Mouse (Mus musculus) brain, adult 10 weeks (tissue): ENCODE data around the gene Pitpnb. TPM values are rescaled to one million over a fixed set of nuclear protein-coding genes. Genes with fewer than 3 reads are reported as not detected.

ENCODE experiments used
- polyA plus RNA-seq: library from polyadenylated mRNA; stranded (reverse); fragments of 350-450 nt; fragmentation: Illumina TruSeq; extraction: RNeasy Lipid Tissue Mini Kit (QIAGEN cat#74804); gene quantifications from one replicate; pipeline ENCODE4 v1.2.3, GENCODE M21; 2015; ENCODE audit warnings: low read depth, low replicate concordance

Pitpnb gene
- 88.9 TPM for polyA plus RNA-seq

GRCm38 (mm10) chr5:111330417-111331098 is at the start of gene Pitpnb:
TSS of gene Pitpnb (plus strand) at chr5:111330763.

GRCm38 (mm10) chr5:111416591-111417374 is 86.2 kb downstream of the Pitpnb start, which contains the start of gene Mn1:
TSS of gene Mn1 (plus strand) at chr5:111417362.

Other genes with a start within 250 kb of the Pitpnb start
- 10.4 TPM for gene Mn1, start 86.6 kb downstream of the Pitpnb start, polyA plus RNA-seq